Mouse (Mus musculus): ENCODE results near the gene Arid5b.

Arid5b gene

DNA sequence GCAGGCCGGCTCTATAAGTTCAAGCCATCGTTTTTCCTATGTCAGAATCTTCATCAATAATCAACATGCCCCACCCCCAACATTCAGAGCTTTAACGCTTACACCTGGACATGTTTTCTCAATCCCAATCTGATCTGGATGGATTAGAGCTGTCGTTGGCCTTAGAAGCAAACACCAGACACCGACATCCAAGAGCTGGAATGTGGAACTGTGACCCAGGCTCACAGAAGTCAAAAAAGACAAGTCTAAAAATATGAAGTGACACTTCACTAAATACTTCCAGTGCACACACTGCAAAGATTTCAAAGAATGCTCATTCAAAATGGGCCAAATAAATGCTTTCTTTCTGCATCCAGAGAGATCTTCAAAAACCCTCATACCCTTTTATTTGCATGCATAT lies 144.5 kb downstream of the Arid5b start:
- DNase-seq: no peak

- DNase-seq: no peak
These were observed 145.9 kb downstream of the Arid5b start for GRCm38 (mm10) chr10:68132636-68133035.

DNA sequence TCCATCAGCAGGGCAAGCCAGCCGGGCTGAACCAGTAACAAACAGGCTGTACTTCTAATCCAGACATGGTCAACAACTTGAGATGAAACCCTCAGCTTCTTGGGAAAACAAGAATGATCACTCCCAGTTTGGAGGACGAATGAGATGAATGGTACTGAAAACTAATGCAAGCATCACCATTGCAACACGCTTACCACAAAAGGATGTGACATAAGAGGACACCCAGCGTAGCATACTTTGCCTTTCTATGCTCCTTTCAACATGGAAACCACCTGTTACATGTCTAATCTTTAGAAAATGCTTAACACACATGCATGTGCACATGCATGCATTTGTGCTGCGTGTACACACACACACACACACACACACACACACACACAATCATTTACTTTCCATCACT lies 146.4 kb downstream of the Arid5b start:
- no peak for DNase-seq

DNA sequence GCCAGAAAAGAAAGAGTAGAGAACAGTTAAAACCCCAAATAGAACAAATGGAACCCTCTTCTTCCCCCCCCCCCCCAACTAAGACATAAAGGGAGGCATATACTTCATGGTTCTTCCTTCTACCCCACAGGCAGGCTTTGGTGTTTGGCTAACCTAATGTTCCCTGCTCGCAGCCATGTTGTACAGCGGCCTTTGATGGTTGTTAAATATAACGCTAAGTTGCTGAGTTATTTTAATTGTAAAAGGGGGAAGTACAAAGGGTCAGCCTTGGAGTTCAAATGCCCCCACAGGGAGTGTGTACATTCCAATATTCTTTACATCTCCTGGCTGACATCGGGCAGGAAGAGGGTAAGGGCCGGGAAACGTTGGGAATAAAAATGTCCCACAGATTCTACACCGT lies 148.9 kb downstream of the Arid5b start:
- DNase-seq: no peak

DNA sequence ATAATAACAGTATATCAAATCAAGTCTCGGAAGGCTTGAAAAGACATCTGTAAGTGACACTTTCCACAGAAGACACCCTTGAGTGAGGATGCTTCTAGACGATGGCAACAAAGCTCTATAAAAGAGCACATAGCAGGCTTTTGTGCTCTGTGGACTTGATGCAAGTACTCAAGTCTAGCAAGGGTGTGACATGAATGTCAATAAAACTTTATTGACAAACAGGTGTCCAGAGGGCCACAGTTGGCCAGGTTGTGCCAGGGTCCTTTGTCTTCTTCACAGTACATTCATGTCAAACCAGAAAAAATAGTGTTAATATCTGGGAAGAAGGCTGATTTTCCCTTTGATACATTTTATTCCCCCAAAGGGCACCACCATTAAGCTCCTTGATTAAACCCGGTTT lies 149.5 kb downstream of the Arid5b start:
- DNase-seq: no peak

DNA sequence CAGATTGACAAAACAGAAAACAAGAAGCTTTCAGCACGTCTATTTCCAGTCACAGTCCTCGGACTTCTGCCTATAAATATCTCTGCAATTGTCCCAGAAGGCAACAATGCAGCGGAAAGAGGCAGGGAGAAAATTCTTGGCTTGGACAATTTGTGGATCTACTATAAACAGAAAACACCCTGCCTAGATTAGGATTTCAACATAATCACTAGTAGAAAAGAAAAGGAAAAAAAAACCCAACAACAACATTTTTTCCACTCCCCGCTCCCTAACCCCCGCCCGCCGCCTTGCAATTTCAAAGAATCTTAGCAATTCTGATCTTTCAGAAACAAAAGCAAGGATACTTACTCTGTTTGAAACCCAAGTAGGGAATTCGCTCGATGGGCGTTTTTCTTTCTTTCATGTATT lies 150.1 kb downstream of the Arid5b start:
- no peak for DNase-seq

DNA sequence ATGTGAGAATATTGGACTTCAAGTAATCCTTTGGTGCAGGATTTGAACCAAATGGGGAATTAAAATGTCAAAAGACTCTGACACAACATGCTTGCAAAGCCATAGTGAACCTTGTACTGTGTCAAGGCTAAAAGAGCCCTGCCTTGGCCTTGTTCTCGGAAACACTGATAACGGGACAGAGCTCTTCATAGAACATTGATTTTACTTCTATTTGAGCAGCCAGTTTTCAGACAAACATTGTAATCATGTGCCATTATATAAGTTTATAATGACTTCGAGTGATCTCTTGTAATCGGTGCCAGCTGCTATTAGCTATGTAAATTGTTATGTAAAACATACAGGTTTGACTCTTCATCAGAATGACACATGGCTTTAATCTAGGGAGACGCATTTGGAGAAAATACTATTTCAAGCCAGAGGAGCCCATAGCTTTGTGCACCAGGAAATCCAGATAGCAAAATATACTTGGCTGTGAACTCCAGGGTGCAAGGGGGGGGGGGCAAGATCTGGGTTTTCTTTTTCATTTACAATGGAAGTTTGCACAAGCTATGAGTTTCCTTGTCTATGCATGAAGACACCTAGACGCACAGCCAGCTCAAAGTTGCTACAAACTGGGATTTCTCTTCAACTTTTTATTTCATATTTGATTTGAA lies 150.8 kb downstream of the Arid5b start:
- no peak for DNase-seq

DNA sequence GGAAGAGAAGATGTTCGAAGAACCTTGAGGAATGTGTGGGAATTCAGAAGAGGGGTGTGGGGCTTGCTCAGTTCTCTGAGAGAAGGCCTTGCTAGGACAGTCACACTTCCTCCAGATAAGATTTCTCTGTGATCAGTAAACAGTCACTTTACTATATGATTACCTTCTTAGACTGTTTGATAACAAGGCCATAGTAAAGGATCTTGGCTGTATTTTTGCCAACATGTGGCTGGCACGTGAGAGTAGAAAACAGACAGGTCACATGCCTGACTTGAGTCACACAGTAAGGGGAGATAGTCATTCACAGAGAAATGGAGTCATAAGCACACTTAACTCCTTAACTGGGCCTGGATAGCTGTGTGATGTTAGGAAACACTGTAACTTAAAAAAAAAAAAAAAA lies 151.4 kb downstream of the Arid5b start:
- DNase-seq: no peak

DNA sequence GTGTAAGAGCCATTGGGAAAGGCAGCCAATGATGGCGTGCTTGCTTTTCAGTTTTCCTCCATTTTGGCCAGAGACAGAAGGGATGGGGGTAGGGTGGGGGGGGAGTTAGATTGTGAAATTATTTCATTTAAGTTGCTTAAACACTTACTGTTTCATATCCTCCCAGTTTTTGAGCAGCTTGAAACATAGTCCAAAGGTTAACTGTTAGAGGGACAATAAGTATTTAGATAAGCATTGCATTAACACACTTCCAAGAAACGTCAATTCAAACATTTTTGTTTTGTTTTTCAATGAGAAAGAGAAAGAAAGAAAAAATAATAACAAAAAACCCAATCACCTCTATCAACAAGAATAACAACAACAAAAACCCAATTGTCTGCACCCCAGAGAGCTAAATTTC lies 152.0 kb downstream of the Arid5b start:
- DNase-seq: no peak

DNA sequence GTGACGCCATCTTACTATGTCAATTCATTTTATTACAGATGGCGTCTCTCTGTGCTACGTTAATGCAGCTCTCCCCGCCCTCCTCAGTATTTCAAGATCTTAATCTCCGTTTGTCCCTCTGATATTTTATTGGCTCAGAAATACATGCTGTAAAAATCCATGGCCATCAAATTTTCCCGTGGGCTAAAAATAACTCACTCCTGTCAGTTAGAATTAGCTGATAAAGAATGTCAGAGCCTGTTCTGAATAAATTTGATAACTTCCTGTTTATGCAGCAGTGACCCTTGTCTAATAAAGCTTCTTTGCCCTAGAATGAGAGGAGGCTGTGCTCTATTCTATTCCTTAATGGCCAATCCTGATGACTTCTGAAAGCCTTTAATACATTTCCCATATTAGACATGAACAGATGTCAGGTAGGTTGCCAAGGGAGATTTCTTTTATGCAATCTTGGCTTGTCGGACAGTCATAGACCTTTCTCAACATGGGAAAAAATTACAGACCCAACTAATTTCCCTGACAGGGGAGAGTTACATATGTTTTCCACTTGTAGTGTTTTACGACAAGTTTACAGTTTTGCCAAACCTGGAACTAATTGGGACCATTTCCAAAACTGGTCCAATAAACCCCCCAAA lies 152.5 kb downstream of the Arid5b start:
- DNase-seq: peak; percentile 89

- no peak for DNase-seq
These were observed 153.6 kb downstream of the Arid5b start for GRCm38 (mm10) chr10:68124985-68125384.

DNA sequence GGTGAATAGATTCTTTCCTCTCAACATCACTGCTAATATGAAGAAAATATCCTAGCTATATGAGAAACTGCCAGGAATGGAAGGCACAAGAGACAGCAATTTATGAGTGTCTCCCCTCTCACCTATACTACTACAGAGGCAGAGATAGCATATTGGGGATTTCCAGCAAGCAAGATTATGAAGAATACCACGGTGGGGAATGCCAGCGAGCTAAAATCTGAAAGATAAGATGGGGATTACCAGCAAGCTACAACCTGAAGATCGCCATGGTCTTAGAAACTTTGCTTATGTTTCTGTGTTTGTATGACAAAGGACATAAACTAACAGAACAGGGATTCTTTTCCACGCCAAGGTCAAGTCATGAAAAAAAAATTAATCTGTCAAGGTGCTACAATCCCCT lies 155.1 kb downstream of the Arid5b start:
- no peak for DNase-seq

- no peak for DNase-seq
These were observed 156.6 kb downstream of the Arid5b start for GRCm38 (mm10) chr10:68121960-68122359.

GRCm38 (mm10) chr10:68121251-68121650 lies 157.3 kb downstream of the Arid5b start:
- DNase-seq: no peak

DNA sequence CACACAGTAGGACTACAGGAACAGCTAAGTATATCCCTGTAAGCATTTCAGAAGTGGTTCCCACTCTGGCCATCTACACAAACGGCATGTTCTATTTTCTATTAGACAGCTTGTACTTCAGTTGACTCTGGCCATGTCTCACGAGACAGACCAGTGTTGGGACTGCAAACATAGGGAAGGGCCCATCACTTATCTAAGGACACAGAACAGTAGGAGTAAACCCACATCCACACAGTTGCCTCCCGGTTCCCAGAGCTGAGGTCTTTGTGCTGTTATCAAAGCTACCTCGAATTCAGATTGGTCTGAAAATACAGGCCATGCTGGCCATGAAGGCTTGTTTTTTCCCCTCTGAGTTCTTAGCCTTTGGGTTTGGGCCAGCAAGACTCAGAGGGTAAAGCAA lies 158.5 kb downstream of the Arid5b start:
- DNase-seq: no peak

GRCm38 (mm10) chr10:68119285-68119684 lies 159.3 kb downstream of the Arid5b start:
- DNase-seq: peak; percentile 27

GRCm38 (mm10) chr10:68114955-68115354 lies 163.6 kb downstream of the Arid5b start:
- no peak for DNase-seq

DNA sequence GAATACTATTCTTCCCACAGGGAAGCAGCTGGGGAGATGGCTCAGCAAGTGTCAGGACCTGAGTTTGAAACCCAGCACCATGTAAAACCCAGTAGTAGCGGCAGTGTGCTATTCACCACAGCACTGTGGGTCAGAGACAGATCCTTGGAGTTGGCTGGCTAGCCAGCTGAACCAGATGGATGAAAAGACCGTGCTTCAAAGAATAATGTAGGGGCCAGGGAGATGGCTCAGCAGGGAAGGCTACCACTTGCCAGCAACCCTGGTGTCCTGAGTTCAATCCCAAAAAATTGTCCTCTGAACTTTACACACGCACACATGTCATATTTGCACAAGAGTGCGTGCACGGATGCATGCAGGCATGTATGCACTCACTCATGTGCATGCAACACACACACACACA lies 164.9 kb downstream of the Arid5b start:
- DNase-seq: no peak

DNA sequence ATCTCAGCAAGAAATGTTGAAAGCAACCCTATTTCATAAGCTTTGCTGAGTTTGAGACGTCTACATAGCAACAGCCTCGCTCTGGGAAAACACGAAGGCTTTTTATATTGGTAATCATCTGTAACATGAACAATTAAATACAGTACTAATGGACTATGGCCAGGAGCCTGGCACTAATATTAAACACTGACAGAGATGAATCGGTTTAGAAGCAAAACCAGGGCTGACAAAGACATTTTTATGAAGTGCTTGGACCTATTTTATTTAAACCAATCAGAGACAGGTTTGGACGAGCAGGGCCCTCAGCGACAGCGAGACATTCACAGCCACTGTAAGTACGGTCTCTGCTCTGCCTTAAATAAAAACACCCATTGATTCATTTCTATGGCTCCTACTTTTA lies 165.6 kb downstream of the Arid5b start:
- DNase-seq: peak; percentile 20

- DNase-seq: no peak
These were observed 167.9 kb downstream of the Arid5b start for GRCm38 (mm10) chr10:68110607-68111006.

DNA sequence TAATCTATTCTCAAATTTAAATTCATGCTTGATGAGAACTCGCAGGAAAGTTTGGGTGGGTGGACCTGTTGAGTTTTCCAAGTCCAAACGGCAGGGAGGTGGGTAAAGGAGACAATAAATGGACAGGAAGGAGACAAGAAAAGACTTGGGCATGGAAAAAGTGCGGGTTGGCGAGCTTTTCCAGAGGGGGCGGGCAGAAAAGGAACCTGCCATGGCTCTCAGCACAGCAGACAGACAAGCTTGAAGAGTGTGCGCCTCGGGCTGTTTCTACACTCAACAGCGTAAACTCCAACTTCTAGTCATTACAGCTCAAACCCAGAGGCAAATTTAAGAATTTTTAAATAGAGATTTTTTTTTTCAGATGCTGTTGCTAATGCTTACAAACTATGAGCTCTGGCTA lies 168.4 kb downstream of the Arid5b start:
- no peak for DNase-seq

GRCm38 (mm10) chr10:68109651-68110050 lies 168.9 kb downstream of the Arid5b start:
- no peak for DNase-seq

GRCm38 (mm10) chr10:68107716-68108115 lies 170.8 kb downstream of the Arid5b start:
- DNase-seq: no peak

DNA sequence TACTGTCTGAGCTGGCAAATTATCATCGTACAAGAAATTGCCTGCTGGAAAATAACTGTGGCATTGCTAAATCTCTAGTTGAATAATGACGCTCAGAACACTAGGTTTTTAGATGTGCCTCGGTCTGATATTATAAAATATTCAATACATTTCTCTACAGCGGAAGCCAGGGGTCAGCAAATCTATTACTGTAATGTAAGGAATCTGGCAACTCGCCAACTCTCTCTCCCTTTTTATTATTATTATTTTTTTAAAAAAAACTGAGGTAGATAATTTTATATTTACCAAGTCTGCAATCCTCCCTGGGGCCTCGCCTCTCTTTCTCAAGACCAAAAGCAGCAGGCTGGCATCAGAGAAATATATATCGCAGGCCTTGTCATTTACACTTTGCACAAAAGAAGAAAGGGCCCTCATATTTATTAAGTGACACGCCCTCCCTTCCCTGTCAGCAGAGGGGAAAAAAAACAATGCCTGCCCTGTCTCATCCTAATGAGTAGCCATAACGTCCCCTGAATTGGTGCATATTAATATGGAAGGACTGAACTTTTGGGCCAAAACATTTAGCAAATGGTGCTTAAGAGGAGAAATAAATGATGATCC lies 172.1 kb downstream of the Arid5b start:
- peak; percentile 89 for DNase-seq

Data from retina, postnatal 1 day (tissue).